Mouse (Mus musculus): ENCODE results near the gene Prss23. TPM values are rescaled to one million over a fixed set of nuclear protein-coding genes. Genes with fewer than 3 reads are reported as not detected.

Prss23 gene
- polyA plus RNA-seq, 1 experiment, result 223 TPM

DNA sequence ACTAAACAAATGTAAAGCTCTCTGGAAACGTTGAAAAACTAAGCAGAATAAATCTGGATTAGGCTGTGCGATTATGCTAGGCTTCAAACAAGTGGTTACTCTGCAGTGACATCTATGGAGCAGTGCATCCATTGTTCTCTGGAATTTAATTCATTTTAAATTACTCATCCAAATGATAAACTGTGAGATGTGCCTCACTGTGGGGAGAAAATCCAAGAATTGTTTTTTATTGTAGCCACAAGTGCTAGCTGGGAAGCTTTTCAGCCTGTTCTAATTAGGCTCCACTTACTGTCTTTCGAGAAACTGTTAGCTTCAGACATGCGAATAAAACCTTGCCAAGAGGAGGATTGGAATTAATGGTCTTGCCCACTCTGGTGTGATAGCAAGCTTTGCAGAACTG, 18.3 kb downstream of the Prss23 start:
- DNase-seq (ENCODE audit: low read depth), result no peak

- no peak for DNase-seq (ENCODE audit: low read depth)
Measured at GRCm38 (mm10) chr7:89499516-89500307, 27.3 kb downstream of the Prss23 start.

DNA sequence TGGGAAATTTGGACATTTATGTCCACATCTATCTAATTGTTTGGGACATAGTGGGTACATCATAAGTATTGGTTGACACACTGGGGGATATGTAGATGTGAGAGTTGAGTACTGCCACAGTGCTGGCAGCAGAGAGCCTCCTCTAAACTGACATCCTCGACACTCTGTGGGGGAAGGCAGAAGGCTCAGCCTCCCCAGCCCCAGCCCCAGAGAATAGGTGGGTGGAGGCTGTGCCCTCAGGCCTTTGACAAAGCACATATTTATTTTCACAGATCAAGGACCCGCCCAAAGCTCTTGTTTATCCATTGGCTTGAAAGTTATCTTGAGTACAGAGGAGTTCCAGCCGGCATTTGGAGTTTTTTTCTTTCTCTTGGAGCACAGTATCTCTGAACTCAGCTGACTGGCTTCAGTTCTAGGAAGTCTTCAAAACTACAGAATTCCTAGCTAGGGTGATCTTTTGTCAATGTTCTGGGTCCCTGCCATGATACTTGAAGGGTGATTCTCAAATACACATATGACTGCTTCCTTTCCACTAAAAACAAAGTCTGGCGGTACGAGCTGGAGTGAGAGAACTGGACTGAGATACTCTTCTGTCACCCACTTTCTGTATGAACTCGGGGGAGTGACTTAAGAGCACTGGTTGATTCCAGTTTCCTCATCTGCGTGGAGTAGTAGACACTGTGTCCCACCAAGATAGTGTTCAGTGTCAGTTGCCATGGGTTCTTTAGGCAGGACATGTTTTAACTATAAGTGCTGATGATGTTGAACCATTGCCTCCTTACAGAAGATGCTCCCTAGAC, 43.0 kb downstream of the Prss23 start:
- DNase-seq (ENCODE audit: low read depth), result no peak

- no peak for DNase-seq (ENCODE audit: low read depth)
Measured at GRCm38 (mm10) chr7:89481723-89482122, 45.3 kb downstream of the Prss23 start.

- DNase-seq (ENCODE audit: low read depth), result no peak
Measured at GRCm38 (mm10) chr7:89478490-89478889, 48.5 kb downstream of the Prss23 start.

GRCm38 (mm10) chr7:89477294-89477999, 49.5 kb downstream of the Prss23 start:
- DNase-seq (ENCODE audit: low read depth), result peak; percentile 74

GRCm38 (mm10) chr7:89473442-89473841, 53.5 kb downstream of the Prss23 start:
- DNase-seq (ENCODE audit: low read depth), result no peak

GRCm38 (mm10) chr7:89463775-89464592, 63.0 kb downstream of the Prss23 start:
- DNase-seq (ENCODE audit: low read depth), result no peak

GRCm38 (mm10) chr7:89463246-89463645, 63.7 kb downstream of the Prss23 start:
- no peak for DNase-seq (ENCODE audit: low read depth)

DNA sequence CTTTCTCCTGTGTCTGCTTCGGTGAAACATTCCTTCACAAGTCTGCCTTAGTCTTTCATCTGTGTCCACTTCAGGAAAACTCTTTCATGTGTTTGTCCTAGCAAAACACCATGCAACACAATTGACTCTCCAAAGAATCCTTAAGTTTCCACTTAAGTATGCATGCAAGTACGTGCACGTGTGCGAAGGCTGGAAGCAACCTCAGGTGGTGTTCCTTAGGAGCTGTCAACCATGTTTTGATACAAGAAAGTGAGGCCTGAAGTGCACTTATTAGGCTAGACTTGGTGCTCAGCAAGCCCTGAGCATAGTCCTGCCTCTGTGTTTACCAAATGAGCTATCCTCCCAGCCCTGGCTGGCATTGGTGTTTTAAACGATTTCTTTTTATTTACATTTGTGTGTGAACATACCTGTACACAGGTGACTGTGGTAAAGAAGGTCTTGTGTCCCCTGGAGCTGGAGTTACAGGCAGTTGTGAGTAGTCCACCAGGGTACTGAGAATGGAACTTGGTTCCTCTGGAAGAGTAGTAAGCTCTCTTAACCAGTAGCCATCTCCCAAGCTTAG, 64.3 kb downstream of the Prss23 start:
- no peak for DNase-seq (ENCODE audit: low read depth)

DNA sequence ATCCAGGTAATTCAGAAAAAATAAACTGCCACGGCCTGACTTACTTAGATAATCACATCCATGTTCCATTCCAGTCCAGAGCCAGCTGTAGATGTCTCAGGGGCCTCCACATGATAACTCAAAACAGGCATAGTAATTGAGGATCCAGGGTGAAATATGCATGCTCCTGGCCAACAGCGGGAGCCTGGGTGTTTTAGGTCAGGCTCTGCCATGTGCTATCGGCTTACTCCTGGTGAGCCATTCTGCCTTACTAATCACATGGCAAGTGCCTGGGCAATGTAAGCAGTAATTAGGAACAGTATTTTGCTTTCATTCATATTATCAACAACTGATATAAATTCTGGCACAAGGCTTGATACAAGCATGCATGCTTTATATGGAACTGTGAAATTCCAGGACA, 65.6 kb downstream of the Prss23 start:
- no peak for DNase-seq (ENCODE audit: low read depth)

DNA sequence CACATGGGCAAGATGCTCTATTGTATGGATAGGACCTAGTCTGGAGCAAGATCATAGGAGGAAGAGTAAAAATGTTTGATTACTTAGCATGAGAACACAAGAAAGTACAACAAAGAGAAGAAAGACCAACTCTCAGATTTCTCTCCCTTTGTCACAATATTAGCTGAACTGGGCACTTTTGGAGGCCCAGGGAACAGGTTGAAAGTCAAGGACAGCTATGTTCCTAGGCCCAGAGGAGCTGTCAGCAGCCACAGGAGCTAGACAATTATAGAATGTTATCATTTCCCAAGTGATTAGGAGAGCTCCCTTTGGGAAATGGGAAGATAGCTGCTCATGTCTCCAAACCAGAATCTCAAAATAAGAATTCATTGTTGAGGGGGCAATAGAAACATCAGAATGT, 66.1 kb downstream of the Prss23 start:
- DNase-seq (ENCODE audit: low read depth), result no peak

GRCm38 (mm10) chr7:89459691-89460090, 67.3 kb downstream of the Prss23 start:
- DNase-seq (ENCODE audit: low read depth), result no peak

Other genes with a start within 250 kb of the Prss23 start
- 77.8 and 108 TPM in 2 replicates for gene Tmem135, start 123.0 kb downstream of the Prss23 start, polyA plus RNA-seq (2012; rRNA removed)
- gene Fzd4, start 122.8 kb downstream of the Prss23 start, polyA plus RNA-seq (2012; rRNA removed), result 52.6 and 80.9 TPM in 2 replicates
- 3.0 and 3.1 TPM in 2 replicates for gene Me3, start 105.2 kb upstream of the Prss23 start, polyA plus RNA-seq (2012; rRNA removed)

Data from gonadal fat pad, adult 2 months (tissue).